Mouse (Mus musculus) bone marrow macrophage, adult 2 months (primary cell): ENCODE results near the gene Ube2g2.

ENCODE experiments used
- CTCF ChIP-seq: IDR thresholded peaks from 2 replicates; pipeline ENCODE4 v1.5.1; 2012; ENCODE audit warnings: low read depth, mild to moderate bottlenecking, low read length, moderate library complexity
- POLR2A ChIP-seq: IDR thresholded peaks from 2 replicates; pipeline ENCODE4 v1.6.1; 2012; ENCODE audit warnings: mild to moderate bottlenecking, low read depth, low read length, borderline replicate concordance

DNA sequence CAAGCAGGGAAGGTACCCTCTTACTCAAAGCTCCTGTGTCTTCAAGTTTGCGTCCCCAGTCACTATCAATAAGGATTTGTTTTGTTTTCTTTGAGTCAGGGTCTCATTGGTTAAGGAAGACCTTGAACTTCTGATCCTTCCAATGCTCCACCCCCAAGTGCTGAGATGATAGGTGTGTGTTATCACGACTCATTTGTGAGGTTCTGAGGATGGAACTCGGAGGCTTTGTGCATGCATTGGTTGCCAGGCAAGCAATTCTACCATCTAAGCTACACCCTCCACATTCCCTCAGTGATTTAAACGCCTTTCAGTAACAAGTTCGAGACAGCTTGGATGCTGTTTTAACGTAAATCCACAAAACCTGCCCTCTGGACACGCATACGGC, 41.1 kb upstream of the Ube2g2 start:
- TF ChIP-seq POLR2A (no peak), CTCF (no peak)
